Mouse (Mus musculus): ENCODE data around the gene 1700047I17Rik2. TPM values are rescaled to one million over a fixed set of nuclear protein-coding genes. Genes with fewer than 3 reads are reported as not detected.
"Not testable (repeated sequence)": the region's sequence is repeated elsewhere in the genome, so short reads cannot be mapped to it uniquely, and the experiment has no call there.

1700047I17Rik2 gene
- not detected in 2 replicates for total RNA-seq (2017)

DNA sequence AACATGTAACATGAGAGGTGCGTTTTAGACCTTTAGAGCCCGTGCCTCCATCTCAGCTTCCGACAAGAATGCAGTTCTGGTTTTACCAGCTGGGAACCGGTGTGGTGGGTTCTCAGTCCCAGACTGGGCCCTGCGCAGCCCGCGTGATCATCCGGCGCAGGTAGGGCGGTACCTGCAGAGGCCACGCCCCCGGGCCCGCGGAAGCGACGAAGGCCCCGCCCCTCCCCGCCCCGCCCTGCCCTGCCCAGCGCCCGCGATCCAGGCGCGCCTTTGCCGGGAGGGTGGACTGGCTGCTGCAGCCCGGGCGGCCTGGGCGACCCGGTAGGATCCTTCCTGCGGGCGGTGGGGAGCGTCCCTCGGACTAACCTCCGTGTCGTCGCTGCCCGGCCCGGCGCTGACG is at the start of gene 1700047I17Rik2:
Gene 1700047I17Rik2, plus strand, starts transcription at position 287 of the 400 bp plus-strand sequence.
- ATAC-seq (replicated peaks; ENCODE audit: low read depth, poor library complexity, severe bottlenecking): peak; percentile 86

DNA sequence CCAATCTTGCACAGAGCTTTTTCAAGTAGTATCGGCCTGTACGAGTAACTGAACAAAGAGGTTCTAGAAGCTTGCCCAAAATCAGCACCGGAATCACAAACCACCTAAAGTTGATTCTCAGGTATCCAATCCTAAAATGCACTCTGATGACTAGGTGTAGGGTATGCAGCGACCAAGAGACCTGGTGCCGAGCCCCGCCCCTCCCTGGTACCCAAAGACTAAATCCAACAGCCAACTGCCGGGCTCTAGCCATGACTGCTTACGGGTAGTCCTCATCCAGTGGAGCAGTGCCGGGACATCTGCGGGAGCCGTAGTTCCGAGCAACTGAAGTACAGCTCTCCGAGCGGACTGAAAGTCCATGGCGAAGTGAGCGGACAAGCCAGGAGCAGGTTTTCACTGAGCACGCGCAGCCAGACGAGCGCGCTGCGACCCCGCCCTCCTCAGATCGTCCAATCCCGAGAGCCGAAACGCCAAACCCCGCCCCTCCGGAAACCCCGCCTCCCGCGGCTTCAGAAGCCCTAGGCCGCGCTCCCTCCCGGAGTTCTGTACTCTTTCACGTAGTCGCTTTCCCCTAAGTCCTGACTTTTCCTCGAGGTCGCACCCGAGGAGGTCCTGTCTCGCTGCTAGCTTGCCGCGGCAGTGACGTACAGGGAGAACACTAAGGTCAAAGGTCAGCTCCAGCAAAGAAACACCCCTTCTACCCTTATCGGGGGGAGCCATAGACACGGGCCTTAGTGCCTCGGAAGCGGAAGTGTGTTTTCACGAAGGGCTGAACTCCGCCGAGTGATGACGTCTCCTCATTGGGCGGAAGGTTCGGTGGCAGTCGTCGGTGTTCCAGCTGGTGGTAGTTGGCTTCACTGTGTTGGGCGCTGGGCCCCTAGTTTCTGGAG is 44.6 kb upstream of the 1700047I17Rik2 start, which contains the start of gene Srp54b:
Gene Srp54b, plus strand, starts transcription at position 546 of the 890 bp plus-strand sequence.
- peak; percentile 91 for ATAC-seq (replicated peaks; ENCODE audit: low read depth, poor library complexity, severe bottlenecking)

- ATAC-seq (replicated peaks; ENCODE audit: low read depth, poor library complexity, severe bottlenecking): peak; percentile 41; the same call in 1 of the 2 replicates
Observed at GRCm38 (mm10) chr12:55155449-55155783, 44.0 kb upstream of the 1700047I17Rik2 start.

DNA sequence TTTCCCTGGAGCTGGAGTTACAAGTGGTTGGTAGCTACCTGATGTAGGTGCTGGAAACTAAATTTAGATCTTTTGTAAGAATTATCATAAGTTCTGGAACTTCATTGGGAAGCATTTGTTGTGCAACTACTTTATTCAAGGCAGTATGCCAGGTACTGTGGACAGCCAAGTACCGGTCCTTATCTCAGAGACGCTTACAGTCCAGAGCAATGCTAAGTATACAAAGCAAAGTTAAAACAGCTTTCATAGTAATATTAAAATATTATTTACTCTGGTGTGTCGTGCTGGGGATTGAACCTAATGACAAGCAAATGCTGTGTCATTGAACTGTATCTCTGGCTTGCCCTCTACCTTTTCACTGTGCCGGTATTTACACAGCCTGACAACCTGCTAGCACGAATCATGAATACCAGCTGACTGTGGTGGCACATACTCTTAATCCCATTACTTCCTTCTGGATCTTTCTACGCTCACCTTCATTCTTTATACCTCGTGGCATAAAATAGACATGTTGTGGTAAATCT is 32.3 kb upstream of the 1700047I17Rik2 start:
- not testable (repeated sequence) for ATAC-seq (replicated peaks; ENCODE audit: low read depth, poor library complexity, severe bottlenecking)

DNA sequence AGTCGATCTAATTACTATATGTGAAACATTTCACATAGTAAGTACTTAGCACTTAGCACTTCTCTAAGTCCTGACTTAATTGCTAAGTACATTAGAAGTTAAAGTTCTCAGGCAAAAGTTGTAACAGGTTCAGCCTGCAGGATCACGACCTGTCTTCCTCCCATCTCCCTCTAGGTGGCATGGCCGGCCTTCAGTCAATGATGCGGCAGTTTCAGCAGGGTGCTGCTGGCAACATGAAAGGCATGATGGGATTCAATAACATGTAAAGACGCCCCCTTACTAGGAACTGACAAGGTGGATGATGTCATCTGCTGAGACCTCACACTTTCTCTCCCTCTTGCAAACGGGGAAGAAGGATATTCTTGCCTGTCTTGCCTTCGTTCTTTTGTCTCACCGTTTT is 11.7 kb upstream of the 1700047I17Rik2 start:
- ATAC-seq (replicated peaks; ENCODE audit: low read depth, poor library complexity, severe bottlenecking): peak; percentile 91

- not testable (repeated sequence) for ATAC-seq (replicated peaks; ENCODE audit: low read depth, poor library complexity, severe bottlenecking)
Observed at GRCm38 (mm10) chr12:55189127-55189526, 10.3 kb upstream of the 1700047I17Rik2 start.

DNA sequence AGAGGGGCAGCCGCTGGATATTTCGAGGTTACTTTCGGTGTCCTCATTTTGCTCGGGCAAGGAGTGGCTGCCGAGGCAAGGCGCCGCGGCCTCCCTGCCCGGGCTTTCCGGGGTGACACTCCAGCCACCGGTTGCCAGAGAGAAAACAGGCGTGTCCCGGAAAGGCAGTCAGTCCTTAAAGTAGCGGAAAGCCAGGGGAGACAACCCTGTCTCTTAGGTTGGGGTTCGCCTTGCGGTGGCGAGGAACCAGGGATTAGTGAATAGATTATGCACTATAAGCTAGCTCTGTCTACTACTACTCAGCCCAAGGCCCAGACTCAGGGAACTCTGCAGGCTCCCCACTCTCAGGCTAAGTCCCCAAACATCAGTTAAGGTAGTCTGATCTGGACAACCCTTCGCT is 407 bp downstream of the 1700047I17Rik2 start:
- ATAC-seq (replicated peaks; ENCODE audit: low read depth, poor library complexity, severe bottlenecking): peak; percentile 61

GRCm38 (mm10) chr12:55212944-55213343 is 13.6 kb downstream of the 1700047I17Rik2 start:
- not testable (repeated sequence) for ATAC-seq (replicated peaks; ENCODE audit: low read depth, poor library complexity, severe bottlenecking)

GRCm38 (mm10) chr12:55229626-55230519 is 30.5 kb downstream of the 1700047I17Rik2 start, which contains the start of gene Srp54c:
Srp54c (plus strand) TSS chr12:55230168.
- peak; percentile 91 for ATAC-seq (replicated peaks; ENCODE audit: low read depth, poor library complexity, severe bottlenecking)

GRCm38 (mm10) chr12:55230520-55230861 is 31.1 kb downstream of the 1700047I17Rik2 start:
- peak; percentile 50 for ATAC-seq (replicated peaks; ENCODE audit: low read depth, poor library complexity, severe bottlenecking)

DNA sequence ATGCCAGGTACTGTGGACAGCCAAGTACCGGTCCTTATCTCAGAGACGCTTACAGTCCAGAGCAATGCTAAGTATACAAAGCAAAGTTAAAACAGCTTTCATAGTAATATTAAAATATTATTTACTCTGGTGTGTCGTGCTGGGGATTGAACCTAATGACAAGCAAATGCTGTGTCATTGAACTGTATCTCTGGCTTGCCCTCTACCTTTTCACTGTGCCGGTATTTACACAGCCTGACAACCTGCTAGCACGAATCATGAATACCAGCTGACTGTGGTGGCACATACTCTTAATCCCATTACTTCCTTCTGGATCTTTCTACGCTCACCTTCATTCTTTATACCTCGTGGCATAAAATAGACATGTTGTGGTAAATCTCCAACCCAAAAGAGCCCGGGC is 42.9 kb downstream of the 1700047I17Rik2 start:
- ATAC-seq (replicated peaks; ENCODE audit: low read depth, poor library complexity, severe bottlenecking): not testable (repeated sequence)

DNA sequence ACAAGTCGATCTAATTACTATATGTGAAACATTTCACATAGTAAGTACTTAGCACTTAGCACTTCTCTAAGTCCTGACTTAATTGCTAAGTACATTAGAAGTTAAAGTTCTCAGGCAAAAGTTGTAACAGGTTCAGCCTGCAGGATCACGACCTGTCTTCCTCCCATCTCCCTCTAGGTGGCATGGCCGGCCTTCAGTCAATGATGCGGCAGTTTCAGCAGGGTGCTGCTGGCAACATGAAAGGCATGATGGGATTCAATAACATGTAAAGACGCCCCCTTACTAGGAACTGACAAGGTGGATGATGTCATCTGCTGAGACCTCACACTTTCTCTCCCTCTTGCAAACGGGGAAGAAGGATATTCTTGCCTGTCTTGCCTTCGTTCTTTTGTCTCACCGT is 62.6 kb downstream of the 1700047I17Rik2 start:
- peak; percentile 94 for ATAC-seq (replicated peaks; ENCODE audit: low read depth, poor library complexity, severe bottlenecking)

- ATAC-seq (replicated peaks; ENCODE audit: low read depth, poor library complexity, severe bottlenecking): not testable (repeated sequence)
Observed at GRCm38 (mm10) chr12:55263385-55263784, 64.0 kb downstream of the 1700047I17Rik2 start.

Other genes with a start within 250 kb of the 1700047I17Rik2 start
- gene Gm20403, start 213.1 kb upstream of the 1700047I17Rik2 start, total RNA-seq (2017): not detected in 2 replicates
- gene Baz1a, start 185.2 kb upstream of the 1700047I17Rik2 start, total RNA-seq (2017): 98.0 and 152 TPM in 2 replicates
- gene 2700097O09Rik, start 119.5 kb upstream of the 1700047I17Rik2 start, total RNA-seq (2017): 10.0 and 10.2 TPM in 2 replicates
- gene Srp54a, start 119.3 kb upstream of the 1700047I17Rik2 start, total RNA-seq (2017): 153 and 172 TPM in 2 replicates
- 11.4 and 18.5 TPM in 2 replicates for gene Fam177a, start 75.1 kb upstream of the 1700047I17Rik2 start, total RNA-seq (2017)
- 58.1 and 71.5 TPM in 2 replicates for gene Srp54b, start 44.5 kb upstream of the 1700047I17Rik2 start, total RNA-seq (2017)
- gene Srp54c, start 30.6 kb downstream of the 1700047I17Rik2 start, total RNA-seq (2017): 94.8 and 98.0 TPM in 2 replicates
- 35.7 and 59.6 TPM in 2 replicates for gene 1110008L16Rik, start 100.0 kb downstream of the 1700047I17Rik2 start, total RNA-seq (2017)
- gene Ppp2r3c, start 103.4 kb downstream of the 1700047I17Rik2 start, total RNA-seq (2017): 26.4 and 32.9 TPM in 2 replicates
- gene Psma6, start 184.6 kb downstream of the 1700047I17Rik2 start, total RNA-seq (2017): 326 and 362 TPM in 2 replicates

All from common myeloid progenitor, adult 5-6 weeks (primary cell).